Mouse (Mus musculus): ENCODE data around the gene Avl9.

DNA sequence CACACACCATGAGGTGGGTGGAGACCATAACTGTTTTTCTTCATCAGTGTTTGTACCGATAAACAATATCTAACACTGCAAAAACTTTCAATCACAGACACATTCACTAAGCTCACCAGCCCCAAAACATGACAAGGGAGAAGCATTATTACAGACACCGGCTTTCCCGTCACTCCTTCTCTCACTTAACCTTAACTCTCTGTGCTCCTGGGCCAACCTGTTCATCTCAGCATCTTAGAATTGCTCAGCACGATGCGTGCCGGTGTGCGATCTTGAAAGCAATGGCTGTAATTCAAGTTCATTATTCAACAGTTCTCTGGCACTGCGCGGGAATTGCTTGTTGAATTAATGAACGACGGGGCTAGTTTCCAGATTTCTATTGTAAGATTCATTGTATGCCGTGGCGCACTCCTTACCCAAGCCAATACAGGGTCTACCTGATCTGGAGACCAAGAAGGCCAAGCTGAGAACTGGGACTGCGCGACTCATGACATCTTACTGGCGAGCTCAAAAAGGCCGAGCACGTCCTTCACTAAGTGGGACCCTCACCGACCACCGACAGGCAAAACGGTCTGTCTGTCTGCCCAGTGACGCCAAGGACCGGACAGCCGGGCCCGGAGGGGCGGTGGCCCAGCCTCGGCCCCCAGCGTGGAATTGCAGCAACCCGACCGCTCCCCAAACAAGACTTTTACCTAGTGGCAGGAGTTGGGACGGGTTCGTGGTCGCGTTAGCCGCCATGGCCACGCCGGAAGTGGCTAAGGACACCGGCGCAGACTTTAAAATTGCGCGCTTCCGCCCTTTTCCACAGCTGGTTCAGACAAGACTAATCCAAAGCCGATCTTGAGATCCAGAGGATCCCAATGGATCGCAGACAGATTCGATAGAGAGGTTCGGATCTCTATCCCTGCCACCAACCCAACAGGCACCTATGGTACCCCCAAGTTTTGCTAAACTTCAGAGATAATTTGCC is 10.5 kb upstream of the Avl9 start, which contains the start of gene Lsm5:
- TF ChIP-seq EP300 (IDR thresholded peaks at IDR 0.05; ENCODE audit: low read depth) (0 out of 2 replicates have a peak, but pooled peaks have one; percentile 52), CTCF (IDR thresholded peaks at IDR 0.05; ENCODE audit: low read depth) (no peak)

Data from heart, postnatal 0 days (tissue).